Mouse (Mus musculus): ENCODE data around the gene Zmat1. TPM values are rescaled to one million over a fixed set of nuclear protein-coding genes. Genes with fewer than 3 reads are reported as not detected.

The Zmat1 gene
- polyA plus RNA-seq, 1 experiment from 2014 or later = 11.7 TPM

DNA sequence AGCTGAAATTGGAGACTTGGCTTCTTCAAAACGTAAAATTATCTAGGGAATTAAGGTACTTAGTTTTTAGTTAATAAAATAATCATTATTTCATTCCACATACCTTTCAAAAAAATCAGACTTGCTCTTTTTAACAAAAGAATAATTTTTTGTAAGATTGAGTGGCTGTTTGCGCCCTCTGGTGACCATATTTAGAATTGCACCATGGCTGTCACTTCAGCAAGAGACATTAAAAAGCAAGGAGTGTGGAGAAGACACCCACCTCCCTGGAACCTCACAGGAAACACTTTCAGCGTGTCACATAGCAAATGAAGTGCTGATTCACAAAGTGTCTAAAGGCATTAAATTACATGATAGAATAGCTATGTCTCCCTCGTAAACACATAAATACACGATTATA, 78.6 kb downstream of the Zmat1 start:
- H3K9me3 ChIP-seq (ENCODE audit: control insufficient read depth, low read length) = no peaks in the 10 kb centered on the region
- no peak for ATAC-seq
- WGBS = 41% methylated on average over 5 of the region's 5 CpGs
- H3K4me2 ChIP-seq (ENCODE audit: low read length) = no peak overlapping the region
- H3K4me1 ChIP-seq (ENCODE audit: control insufficient read depth, insufficient read depth, low read depth, low read length) = no peaks in the 10 kb centered on the region
- H3K4me3 ChIP-seq (ENCODE audit: low read length) = no peak overlapping the region
- H3K36me3 ChIP-seq (ENCODE audit: control insufficient read depth, insufficient read depth, low read length) = no peaks in the 10 kb centered on the region
- no peak overlapping the region for H3K9ac ChIP-seq (ENCODE audit: low read depth, low read length)
- H3K27me3 ChIP-seq (replicated peaks; ENCODE audit: control insufficient read depth, insufficient read depth, low read length) = no peaks in the 10 kb centered on the region
- no peak overlapping the region for H3K27ac ChIP-seq (ENCODE audit: low read depth, low read length)

DNA sequence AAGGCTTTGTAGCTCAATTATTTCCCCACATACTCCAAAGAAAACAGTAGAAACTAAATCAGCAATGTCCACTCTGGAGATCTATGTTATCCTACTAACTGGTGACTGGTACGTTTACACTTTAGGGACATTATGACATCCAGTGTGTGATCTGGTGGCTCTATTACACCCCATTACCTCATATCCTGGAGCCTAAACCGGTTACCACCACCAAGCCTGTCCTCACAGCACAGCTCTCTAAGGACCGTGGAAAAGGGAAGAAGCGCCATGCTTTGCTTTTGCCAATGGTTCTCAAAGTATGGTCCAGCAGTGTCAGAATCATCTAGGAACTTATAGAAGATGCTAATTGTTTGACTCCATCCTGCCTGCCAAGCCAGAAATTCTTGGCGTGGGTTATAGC, 79.1 kb downstream of the Zmat1 start:
- H3K4me2 ChIP-seq (ENCODE audit: low read length) = no peak overlapping the region
- no peak overlapping the region for H3K9ac ChIP-seq (ENCODE audit: low read depth, low read length)
- no peaks in the 10 kb centered on the region for H3K27me3 ChIP-seq (replicated peaks; ENCODE audit: control insufficient read depth, insufficient read depth, low read length)
- H3K9me3 ChIP-seq (ENCODE audit: control insufficient read depth, low read length) = no peaks in the 10 kb centered on the region
- no peak for ATAC-seq
- WGBS = 66% methylated on average over 5 of the region's 5 CpGs
- no peaks in the 10 kb centered on the region for H3K4me1 ChIP-seq (ENCODE audit: control insufficient read depth, insufficient read depth, low read depth, low read length)
- no peak overlapping the region for H3K4me3 ChIP-seq (ENCODE audit: low read length)
- H3K27ac ChIP-seq (ENCODE audit: low read depth, low read length) = no peak overlapping the region
- H3K36me3 ChIP-seq (ENCODE audit: control insufficient read depth, insufficient read depth, low read length) = no peaks in the 10 kb centered on the region

DNA sequence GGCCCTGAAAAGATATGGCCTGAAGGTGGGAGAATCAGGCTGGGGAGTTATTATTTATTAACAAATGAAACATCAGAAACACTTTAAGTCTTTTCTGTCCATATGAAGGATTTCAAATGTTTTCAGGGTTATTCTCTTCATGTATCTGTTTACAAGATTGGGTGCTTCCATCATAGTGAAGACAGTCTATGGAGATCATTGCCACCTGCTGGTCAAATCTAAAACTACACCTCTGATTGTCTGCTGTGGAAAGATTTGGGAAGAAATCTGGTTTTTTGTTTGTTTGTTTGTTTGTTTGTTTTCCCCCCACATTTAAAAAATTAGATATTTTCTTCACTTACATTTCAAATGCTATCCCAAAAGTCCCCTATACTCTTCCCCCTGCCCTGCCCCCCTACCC, 84.0 kb downstream of the Zmat1 start:
- no peak for ATAC-seq
- no peaks in the 10 kb centered on the region for H3K36me3 ChIP-seq (ENCODE audit: control insufficient read depth, insufficient read depth, low read length)
- no peak overlapping the region for H3K4me3 ChIP-seq (ENCODE audit: low read length)
- H3K9me3 ChIP-seq (ENCODE audit: control insufficient read depth, low read length) = no peaks in the 10 kb centered on the region
- H3K27me3 ChIP-seq (replicated peaks; ENCODE audit: control insufficient read depth, insufficient read depth, low read length) = no peaks in the 10 kb centered on the region
- H3K9ac ChIP-seq (ENCODE audit: low read depth, low read length) = no peak overlapping the region
- H3K4me2 ChIP-seq (ENCODE audit: low read length) = no peak overlapping the region
- no peaks in the 10 kb centered on the region for H3K4me1 ChIP-seq (ENCODE audit: control insufficient read depth, insufficient read depth, low read depth, low read length)
- no peak overlapping the region for H3K27ac ChIP-seq (ENCODE audit: low read depth, low read length)

DNA sequence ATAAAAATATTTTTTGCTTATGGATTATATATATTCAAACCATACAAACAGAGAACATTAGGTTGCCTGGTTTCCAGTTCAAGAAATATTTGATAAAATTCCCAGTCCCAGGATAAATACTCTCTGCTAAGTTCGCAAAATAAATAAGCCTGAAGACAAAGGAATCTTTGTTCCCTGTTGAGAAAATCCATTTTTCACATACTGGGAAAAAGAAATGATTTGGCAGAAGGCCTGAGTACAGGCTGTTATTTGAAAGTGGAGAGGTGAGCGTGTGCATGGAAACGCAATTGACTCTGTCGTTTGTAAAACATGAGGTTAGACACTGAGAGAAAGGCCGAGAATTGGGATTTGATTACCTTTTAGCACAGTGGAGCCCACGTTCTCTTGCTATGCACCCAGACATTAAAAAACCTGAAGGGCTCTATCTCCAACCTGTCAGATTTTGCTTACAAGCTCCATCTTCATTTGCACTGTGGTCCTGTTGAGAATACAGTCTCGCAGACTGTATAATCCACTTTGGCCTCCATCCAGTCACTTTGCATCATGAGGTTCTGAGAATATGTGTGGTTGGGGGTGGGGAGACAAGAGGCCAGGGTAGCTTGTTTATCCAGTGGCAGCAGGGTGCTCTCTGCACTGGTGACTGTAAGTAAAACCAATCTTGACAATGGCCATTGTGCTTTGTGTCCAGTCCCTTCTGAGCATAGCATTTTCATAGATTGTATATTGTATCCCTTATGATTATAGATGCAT, 85.2 kb downstream of the Zmat1 start:
- peak; percentile 71 for ATAC-seq

More for the DNA sequence above, 85.2 kb downstream of the Zmat1 start:
- H3K27me3 ChIP-seq (replicated peaks; ENCODE audit: control insufficient read depth, insufficient read depth, low read length) = no peaks in the 10 kb centered on the region
- no peaks in the 10 kb centered on the region for H3K4me1 ChIP-seq (ENCODE audit: control insufficient read depth, insufficient read depth, low read depth, low read length)
- H3K36me3 ChIP-seq (ENCODE audit: control insufficient read depth, insufficient read depth, low read length) = no peaks in the 10 kb centered on the region
- H3K9ac ChIP-seq (ENCODE audit: low read depth, low read length) = no peak overlapping the region
- WGBS = 43% methylated on average over 7 of the region's 7 CpGs
- H3K9me3 ChIP-seq (ENCODE audit: control insufficient read depth, low read length) = no peaks in the 10 kb centered on the region
- no peak overlapping the region for H3K27ac ChIP-seq (ENCODE audit: low read depth, low read length)
- no peak overlapping the region for H3K4me3 ChIP-seq (ENCODE audit: low read length)
- H3K4me2 ChIP-seq (ENCODE audit: low read length) = no peak overlapping the region

Other genes with a start within 250 kb of the Zmat1 start
- gene Armcx2, start 200.0 kb downstream of the Zmat1 start, polyA plus RNA-seq (2015; fragmentation: Nextera tagmentation; extraction: Ambion mirVana) = 83.0 and 90.8 TPM in 2 replicates
- 0.19 and 0.42 TPM in 2 replicates for gene Nxf2, start 44.5 kb downstream of the Zmat1 start, polyA plus RNA-seq (2015; fragmentation: Nextera tagmentation; extraction: Ambion mirVana)
- gene Gm15023, start 168.4 kb upstream of the Zmat1 start, polyA plus RNA-seq (2015; fragmentation: Nextera tagmentation; extraction: Ambion mirVana) = not detected in 2 replicates
- gene Tceal6, start 201.5 kb upstream of the Zmat1 start, polyA plus RNA-seq (2015; fragmentation: Nextera tagmentation; extraction: Ambion mirVana) = 44.4 and 52.4 TPM in 2 replicates

Data from hindbrain, embryonic 16.5 days (tissue).